Mouse (Mus musculus) induced T-regulatory cell, adult 2 months (primary cell): ENCODE measurements around the gene Coa3.

Experiments
- DNase-seq: peaks from one replicate; pipeline ENCODE4 v3.0.0-alpha.2; 2012; ENCODE audit warnings: low read depth

Coa3 gene

GRCm38 (mm10) chr11:101251031-101251430, 27.9 kb downstream of the Coa3 start:
- no peak for DNase-seq

- DNase-seq: peak; percentile 83
Measured at GRCm38 (mm10) chr11:101248258-101248994, 30.5 kb downstream of the Coa3 start.

- DNase-seq: peak; percentile 10
Measured at GRCm38 (mm10) chr11:101247521-101248030, 31.3 kb downstream of the Coa3 start.

- no peak for DNase-seq
Measured at GRCm38 (mm10) chr11:101246702-101247012, 32.3 kb downstream of the Coa3 start.

GRCm38 (mm10) chr11:101245855-101246701, 32.8 kb downstream of the Coa3 start, which contains the start of gene Ramp2:
TSS of gene Ramp2 (plus strand) at chr11:101246028.
- peak; percentile 36 for DNase-seq

GRCm38 (mm10) chr11:101245071-101245470, 33.8 kb downstream of the Coa3 start:
- no peak for DNase-seq

GRCm38 (mm10) chr11:101238071-101238647, 40.8 kb downstream of the Coa3 start:
- DNase-seq: no peak

- DNase-seq: no peak
Measured at GRCm38 (mm10) chr11:101236782-101237181, 42.1 kb downstream of the Coa3 start.

- DNase-seq: no peak
Measured at GRCm38 (mm10) chr11:101235429-101235828, 43.5 kb downstream of the Coa3 start.

GRCm38 (mm10) chr11:101234124-101234523, 44.8 kb downstream of the Coa3 start:
- DNase-seq: no peak

GRCm38 (mm10) chr11:101233240-101233639, 45.7 kb downstream of the Coa3 start:
- no peak for DNase-seq

GRCm38 (mm10) chr11:101232010-101232839, 46.7 kb downstream of the Coa3 start:
- DNase-seq: no peak

- DNase-seq: no peak
Measured at GRCm38 (mm10) chr11:101230991-101231871, 47.7 kb downstream of the Coa3 start.

- DNase-seq: no peak
Measured at GRCm38 (mm10) chr11:101230526-101230925, 48.4 kb downstream of the Coa3 start.

- DNase-seq: no peak
Measured at GRCm38 (mm10) chr11:101230061-101230511, 48.8 kb downstream of the Coa3 start.

GRCm38 (mm10) chr11:101229361-101229900, 49.5 kb downstream of the Coa3 start:
- DNase-seq: no peak
